Mouse (Mus musculus): ENCODE measurements around the gene Olfr222. TPM values are rescaled to one million over a fixed set of nuclear protein-coding genes. Genes with fewer than 3 reads are reported as not detected.

The Olfr222 gene
- polyA plus RNA-seq, 1 experiment from 2014 or later, result not detected

GRCm38 (mm10) chr11:59584539-59584938 is 8.5 kb upstream of the Olfr222 start:
- Histone ChIP-seq H3K9me3 (replicated peaks) (no peaks in the 10 kb centered on the region), H3K27me3 (no peaks in the 10 kb centered on the region), H3K4me3 (no peak overlapping the region), H3K4me2 (no peak overlapping the region), H3K36me3 (ENCODE audit: poor library complexity, severe bottlenecking) (no peaks in the 10 kb centered on the region), H3K9ac (no peak overlapping the region), H3K4me1 (no peaks in the 10 kb centered on the region), H3K27ac (no peak overlapping the region)
- ATAC-seq, result no peak
- 34% methylated on average over 6 of the region's 6 CpGs for WGBS

GRCm38 (mm10) chr11:59575726-59576125 is 309 bp downstream of the Olfr222 start:
- H3K36me3 ChIP-seq (ENCODE audit: poor library complexity, severe bottlenecking), result no peaks in the 10 kb centered on the region
- H3K4me3 ChIP-seq, result no peak overlapping the region
- no peaks in the 10 kb centered on the region for H3K9me3 ChIP-seq (replicated peaks)
- no peaks in the 10 kb centered on the region for H3K4me1 ChIP-seq
- no peak for ATAC-seq
- H3K4me2 ChIP-seq, result no peak overlapping the region
- H3K27me3 ChIP-seq, result no peaks in the 10 kb centered on the region; the same call in 1 of the 2 replicates
- H3K27ac ChIP-seq, result no peak overlapping the region
- no peak overlapping the region for H3K9ac ChIP-seq
- WGBS, result 68% methylated on average over 9 of the region's 9 CpGs

GRCm38 (mm10) chr11:59569306-59569705 is 6.7 kb downstream of the Olfr222 start:
- no peak overlapping the region for H3K9ac ChIP-seq
- H3K4me2 ChIP-seq, result no peak overlapping the region
- ATAC-seq, result no peak
- WGBS, result 65% methylated on average over 3 of the region's 3 CpGs
- no peaks in the 10 kb centered on the region for H3K27me3 ChIP-seq
- H3K9me3 ChIP-seq (replicated peaks), result no peaks in the 10 kb centered on the region
- H3K27ac ChIP-seq, result no peak overlapping the region
- H3K4me1 ChIP-seq, result no peaks in the 10 kb centered on the region
- H3K36me3 ChIP-seq (ENCODE audit: poor library complexity, severe bottlenecking), result no peaks in the 10 kb centered on the region
- no peak overlapping the region for H3K4me3 ChIP-seq

GRCm38 (mm10) chr11:59562837-59563236 is 13.2 kb downstream of the Olfr222 start:
- Histone ChIP-seq H3K9me3 (replicated peaks) (no peaks in the 10 kb centered on the region), H3K4me3 (no peak overlapping the region), H3K27me3 (no peaks in the 10 kb centered on the region), H3K4me1 (no peaks in the 10 kb centered on the region), H3K27ac (no peak overlapping the region), H3K9ac (no peak overlapping the region), H3K4me2 (no peak overlapping the region), H3K36me3 (ENCODE audit: poor library complexity, severe bottlenecking) (no peaks in the 10 kb centered on the region)
- WGBS, result 69% methylated on average over 9 of the region's 9 CpGs
- ATAC-seq, result no peak

GRCm38 (mm10) chr11:59562336-59562735 is 13.7 kb downstream of the Olfr222 start:
- H3K9me3 ChIP-seq (replicated peaks), result no peaks in the 10 kb centered on the region
- H3K4me3 ChIP-seq, result no peak overlapping the region
- 94% methylated on average over 4 of the region's 4 CpGs for WGBS
- no peaks in the 10 kb centered on the region for H3K36me3 ChIP-seq (ENCODE audit: poor library complexity, severe bottlenecking)
- no peak overlapping the region for H3K4me2 ChIP-seq
- no peak overlapping the region for H3K27ac ChIP-seq
- H3K4me1 ChIP-seq, result no peaks in the 10 kb centered on the region
- H3K9ac ChIP-seq, result no peak overlapping the region
- H3K27me3 ChIP-seq, result no peaks in the 10 kb centered on the region
- no peak for ATAC-seq

- Histone ChIP-seq H3K27me3 (no peaks in the 10 kb centered on the region), H3K36me3 (ENCODE audit: poor library complexity, severe bottlenecking) (no peaks in the 10 kb centered on the region), H3K9ac (no peak overlapping the region), H3K4me1 (no peaks in the 10 kb centered on the region), H3K9me3 (replicated peaks) (no peaks in the 10 kb centered on the region), H3K4me3 (no peak overlapping the region), H3K4me2 (no peak overlapping the region), H3K27ac (no peak overlapping the region)
- 83% methylated on average over 3 of the region's 3 CpGs for WGBS
- no peak for ATAC-seq
Measured at GRCm38 (mm10) chr11:59560906-59561305, 15.1 kb downstream of the Olfr222 start.

GRCm38 (mm10) chr11:59554535-59554934 is 21.5 kb downstream of the Olfr222 start:
- WGBS, result 82% methylated on average over 8 of the region's 8 CpGs

GRCm38 (mm10) chr11:59554127-59554526 is 21.9 kb downstream of the Olfr222 start:
- H3K4me1 ChIP-seq, result no peaks in the 10 kb centered on the region
- H3K27ac ChIP-seq, result no peak overlapping the region
- no peaks in the 10 kb centered on the region for H3K9me3 ChIP-seq (replicated peaks)
- H3K27me3 ChIP-seq, result no peaks in the 10 kb centered on the region
- H3K9ac ChIP-seq, result no peak overlapping the region
- ATAC-seq, result no peak
- WGBS, result 93% methylated on average over 11 of the region's 11 CpGs
- H3K4me2 ChIP-seq, result no peak overlapping the region
- no peak overlapping the region for H3K4me3 ChIP-seq
- H3K36me3 ChIP-seq (ENCODE audit: poor library complexity, severe bottlenecking), result no peaks in the 10 kb centered on the region

More at GRCm38 (mm10) chr11:59554535-59554934, 21.5 kb downstream of the Olfr222 start:
- Histone ChIP-seq H3K36me3 (ENCODE audit: poor library complexity, severe bottlenecking) (no peaks in the 10 kb centered on the region), H3K4me2 (no peak overlapping the region), H3K9ac (no peak overlapping the region), H3K27ac (no peak overlapping the region), H3K4me1 (no peaks in the 10 kb centered on the region), H3K4me3 (no peak overlapping the region), H3K27me3 (no peaks in the 10 kb centered on the region), H3K9me3 (replicated peaks) (no peaks in the 10 kb centered on the region)
- ATAC-seq, result no peak

- Histone ChIP-seq H3K4me3 (no peak overlapping the region), H3K9ac (no peak overlapping the region), H3K4me2 (no peak overlapping the region), H3K27me3 (no peaks in the 10 kb centered on the region), H3K9me3 (replicated peaks) (0 out of 2 replicates have a peak, but pooled peaks cover 3% of the 10 kb centered on the region), H3K27ac (no peak overlapping the region), H3K4me1 (no peaks in the 10 kb centered on the region), H3K36me3 (ENCODE audit: poor library complexity, severe bottlenecking) (no peaks in the 10 kb centered on the region)
- WGBS, result 91% methylated on average over 9 of the region's 9 CpGs
- no peak for ATAC-seq
Measured at GRCm38 (mm10) chr11:59544005-59544404, 32.0 kb downstream of the Olfr222 start.

- Histone ChIP-seq H3K9ac (no peak overlapping the region), H3K27ac (no peak overlapping the region), H3K9me3 (replicated peaks) (0 out of 2 replicates have a peak, but pooled peaks cover 3% of the 10 kb centered on the region), H3K27me3 (no peaks in the 10 kb centered on the region), H3K4me3 (no peak overlapping the region), H3K4me1 (no peaks in the 10 kb centered on the region), H3K4me2 (no peak overlapping the region), H3K36me3 (ENCODE audit: poor library complexity, severe bottlenecking) (no peaks in the 10 kb centered on the region)
- WGBS, result 90% methylated on average over 3 of the region's 3 CpGs
- ATAC-seq, result no peak
Measured at GRCm38 (mm10) chr11:59543376-59543775, 32.7 kb downstream of the Olfr222 start.

GRCm38 (mm10) chr11:59542442-59542841 is 33.6 kb downstream of the Olfr222 start:
- Histone ChIP-seq H3K4me3 (no peak overlapping the region), H3K27ac (no peak overlapping the region), H3K36me3 (ENCODE audit: poor library complexity, severe bottlenecking) (no peaks in the 10 kb centered on the region), H3K27me3 (no peaks in the 10 kb centered on the region), H3K9me3 (replicated peaks) (0 out of 2 replicates have a peak, but pooled peaks cover 3% of the 10 kb centered on the region), H3K9ac (no peak overlapping the region), H3K4me1 (no peaks in the 10 kb centered on the region), H3K4me2 (no peak overlapping the region)
- 84% methylated on average over 6 of the region's 6 CpGs for WGBS
- ATAC-seq, result no peak

GRCm38 (mm10) chr11:59541324-59541723 is 34.7 kb downstream of the Olfr222 start, which contains the start of gene Nlrp3:
Nlrp3 (plus strand) TSS chr11:59541568.
- H3K27me3 ChIP-seq, result no peaks in the 10 kb centered on the region
- no peak within 1 kb of the TSS for H3K9ac ChIP-seq
- 53% methylated on average over 3 of the region's 3 CpGs for WGBS
- H3K4me3 ChIP-seq, result no peak within 1 kb of the TSS
- no peak within 1 kb of the TSS for H3K4me2 ChIP-seq
- 0 out of 2 replicates have a peak, but pooled peaks cover 3% of the 10 kb centered on the region for H3K9me3 ChIP-seq (replicated peaks)
- no peaks in the 10 kb centered on the region for H3K36me3 ChIP-seq (ENCODE audit: poor library complexity, severe bottlenecking)
- no peak within 1 kb of the TSS for H3K27ac ChIP-seq
- H3K4me1 ChIP-seq, result no peaks in the 10 kb centered on the region
- no peak for ATAC-seq

GRCm38 (mm10) chr11:59540123-59540522 is 35.9 kb downstream of the Olfr222 start:
- H3K27ac ChIP-seq, result no peak overlapping the region
- no peaks in the 10 kb centered on the region for H3K36me3 ChIP-seq (ENCODE audit: poor library complexity, severe bottlenecking)
- 84% methylated on average over 3 of the region's 3 CpGs for WGBS
- no peaks in the 10 kb centered on the region for H3K27me3 ChIP-seq
- H3K4me2 ChIP-seq, result no peak overlapping the region
- H3K9ac ChIP-seq, result no peak overlapping the region
- H3K4me3 ChIP-seq, result no peak overlapping the region
- H3K9me3 ChIP-seq (replicated peaks), result 0 out of 2 replicates have a peak, but pooled peaks cover 3% of the 10 kb centered on the region
- no peak for ATAC-seq
- H3K4me1 ChIP-seq, result no peaks in the 10 kb centered on the region

Measured in forebrain, embryonic 13.5 days (tissue).